In genomic region chr3:55461685-55462655, GRCm38 (mm10) we compare ENCODE assay signal across 8 mouse cellular contexts. TPM values are rescaled to one million over a fixed set of nuclear protein-coding genes. Genes with fewer than 3 reads are reported as not detected.
A peak's percentile ranks its signal among the peaks of the same experiment; 100 is the strongest.
DNase-seq lines count a peak whose midpoint lies in the region; ATAC-seq lines count a peak whose summit lies in the region.

No protein-coding gene starts in this region.

- peak overlapping the region; percentile 55 for H3K4me2 ChIP-seq in lung, embryonic 15.5 days
- H3K4me2 ChIP-seq in stomach, embryonic 14.5 days (replicated peaks; ENCODE audit: low read depth, low read length) = peak overlapping the region; percentile 59

- no peaks in the 10 kb centered on the region for H3K27me3 ChIP-seq in lung, embryonic 15.5 days
- no peaks in the 10 kb centered on the region for H3K27me3 ChIP-seq in stomach, embryonic 14.5 days (ENCODE audit: control insufficient read depth, insufficient read depth, low read length)

- H3K9me3 ChIP-seq in lung, embryonic 15.5 days = no peaks in the 10 kb centered on the region
- no peaks in the 10 kb centered on the region for H3K9me3 ChIP-seq in stomach, embryonic 14.5 days (ENCODE audit: control insufficient read depth, low read depth, low read length)

- H3K9ac ChIP-seq in lung, embryonic 15.5 days = no peak overlapping the region
- no peak overlapping the region; the same call in 1 of the 2 replicates for H3K9ac ChIP-seq in stomach, embryonic 14.5 days (replicated peaks; ENCODE audit: low read depth, low read length)

- no peaks in the 10 kb centered on the region for H3K36me3 ChIP-seq in lung, embryonic 15.5 days
- H3K36me3 ChIP-seq in stomach, embryonic 14.5 days (ENCODE audit: control insufficient read depth, insufficient read depth, low read length) = no peaks in the 10 kb centered on the region

- DNase-seq in lung, postnatal 36 days = no peak
- DNase-seq in brain, adult 2 months (ENCODE audit: low read depth, low spot score) = peak; percentile 97
- peak; percentile 88 for DNase-seq in fibroblast of lung, adult 2 months (ENCODE audit: low read depth)
- peak; percentile 59 for DNase-seq in induced T-regulatory cell, adult 2 months (ENCODE audit: low read depth)
- DNase-seq in lung, postnatal 4 days = peak; percentile 7 to 28

- 0 out of 2 replicates have a peak, but pooled peaks have one; percentile 35 for ATAC-seq in lung, embryonic 15.5 days (ENCODE audit: borderline replicate concordance, extremely low read depth, low FRiP score, low TSS enrichment)
- ATAC-seq in stomach, embryonic 14.5 days (ENCODE audit: insufficient number of reproducible peaks, insufficient read depth, low FRiP score, low read depth) = no peak; the same call in 1 of the 2 replicates
- no peak for ATAC-seq in megakaryocyte-erythroid progenitor cell, adult 5-6 weeks (replicated peaks; ENCODE audit: low FRiP score, low TSS enrichment, poor library complexity, severe bottlenecking)

- WGBS in lung, embryonic 15.5 days = 3% methylated on average over 17 of the region's 17 CpGs
- WGBS in stomach, embryonic 14.5 days = 1% methylated on average over 17 of the region's 17 CpGs

- H3K4me1 ChIP-seq in lung, embryonic 15.5 days = no peaks in the 10 kb centered on the region
- 0 out of 2 replicates have a peak, but pooled peaks cover 4% of the 10 kb centered on the region for H3K4me1 ChIP-seq in stomach, embryonic 14.5 days (ENCODE audit: control insufficient read depth, insufficient read depth, low read length)

- peak overlapping the region; percentile 22; the same call in 1 of the 2 replicates for H3K4me3 ChIP-seq in lung, embryonic 15.5 days
- peak overlapping the region; percentile 24 for H3K4me3 ChIP-seq in stomach, embryonic 14.5 days (ENCODE audit: low read depth, low read length)

- H3K27ac ChIP-seq in lung, embryonic 15.5 days = no peak overlapping the region
- H3K27ac ChIP-seq in stomach, embryonic 14.5 days (ENCODE audit: low read length) = no peak overlapping the region

RNA-seq across cellular contexts. Expression of gene Gm21954, which starts 10.0 kb away (rescaled TPM):
- not detected in 2 replicates for polyA plus RNA-seq in lung, embryonic 15.5 days (2015; fragmentation: Nextera tagmentation; extraction: Ambion mirVana)
- not detected in 2 replicates for polyA plus RNA-seq in stomach, embryonic 14.5 days (2014; fragmentation: Nextera tagmentation; extraction: Ambion mirVana)
- total RNA-seq in megakaryocyte-erythroid progenitor cell, adult 5-6 weeks (2014; fragmentation: Nextera tagmentation) = not detected in 2 replicates
- not detected in 2 replicates for total RNA-seq in megakaryocyte-erythroid progenitor cell, adult 5-6 weeks (2017)
